Mouse (Mus musculus): ENCODE data around the gene Scn5a.

DNA sequence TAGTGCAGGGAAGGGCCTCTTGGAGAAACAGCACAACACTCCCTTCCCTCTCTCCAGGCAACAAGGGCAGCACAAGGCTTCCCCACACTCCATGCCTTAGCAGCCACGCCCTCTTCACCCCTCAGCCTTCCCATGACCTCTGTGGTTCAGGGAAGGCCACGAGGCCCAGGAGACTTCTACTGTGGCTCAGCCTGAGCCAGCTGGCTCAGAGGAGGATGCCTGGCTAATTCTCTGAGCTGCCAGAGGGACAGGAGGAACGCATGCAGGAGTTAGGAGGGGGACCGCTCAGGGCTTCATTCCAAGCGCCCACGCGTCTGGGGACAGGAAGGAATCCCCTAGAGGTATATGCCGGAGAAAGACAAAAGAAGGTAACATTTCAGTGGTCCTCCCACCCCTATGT, 17.1 kb downstream of the Scn5a start:
- no peak for TF ChIP-seq POLR2A (IDR thresholded peaks at IDR 0.05; ENCODE audit: insufficient read depth, low read length)
- no peak for TF ChIP-seq CTCF (IDR thresholded peaks at IDR 0.05; ENCODE audit: low read depth, low read length)
